Mouse (Mus musculus): ENCODE data around the gene E130218I03Rik. TPM values are rescaled to one million over a fixed set of nuclear protein-coding genes. Genes with fewer than 3 reads are reported as not detected.

Gene E130218I03Rik
- polyA plus RNA-seq (2021; fragmentation: Nextera tagmentation) = 0.35 and 0.53 TPM in 2 replicates
- long read RNA-seq, experiment 1 = 0 reads
- long read RNA-seq, experiment 2 = 0 reads

GRCm38 (mm10) chr4:134243516-134244250 lies at the start of gene E130218I03Rik:
Gene E130218I03Rik, plus strand, starts transcription at chr4:134243662.

GRCm38 (mm10) chr4:134202904-134203303 lies 40.6 kb upstream of the E130218I03Rik start, which contains the start of gene Gm7534:
Gene Gm7534, minus strand, starts transcription at chr4:134203004.

GRCm38 (mm10) chr4:134227194-134227593 lies 16.3 kb upstream of the E130218I03Rik start, which contains the start of gene Catsper4:
Gene Catsper4, minus strand, starts transcription at chr4:134227383.

GRCm38 (mm10) chr4:134238279-134238651 lies 5.2 kb upstream of the E130218I03Rik start, which contains the start of gene Cnksr1:
Gene Cnksr1, minus strand, starts transcription at chr4:134238399.

GRCm38 (mm10) chr4:134245148-134245843 lies 1.8 kb downstream of the E130218I03Rik start, which contains the start of gene Zfp593:
Gene Zfp593, minus strand, starts transcription at chr4:134245592.

GRCm38 (mm10) chr4:134246719-134247258 lies 3.3 kb downstream of the E130218I03Rik start, which contains the start of gene Gm30191:
Gene Gm30191, plus strand, starts transcription at chr4:134246935.

GRCm38 (mm10) chr4:134253722-134254324 lies 10.4 kb downstream of the E130218I03Rik start, which contains the start of gene Grrp1:
Gene Grrp1, minus strand, starts transcription at chr4:134254106.

GRCm38 (mm10) chr4:134287575-134288025 lies 44.1 kb downstream of the E130218I03Rik start, which contains the start of gene Pdik1l:
Gene Pdik1l, minus strand, starts transcription at chr4:134287895.

Other genes with a start within 250 kb of the E130218I03Rik start
- gene Dhdds, start 242.7 kb upstream of the E130218I03Rik start, polyA plus RNA-seq (2021; fragmentation: Nextera tagmentation) = 41.2 and 47.7 TPM in 2 replicates
- not detected in 2 replicates for gene Lin28a, start 224.8 kb upstream of the E130218I03Rik start, polyA plus RNA-seq (2021; fragmentation: Nextera tagmentation)
- not detected in 2 replicates for gene Zfp683, start 189.8 kb upstream of the E130218I03Rik start, polyA plus RNA-seq (2021; fragmentation: Nextera tagmentation)
- gene Crybg2, start 182.8 kb upstream of the E130218I03Rik start, polyA plus RNA-seq (2021; fragmentation: Nextera tagmentation) = 1.3 and 2.4 TPM in 2 replicates
- 11.8 and 18.3 TPM in 2 replicates for gene Cd52, start 148.6 kb upstream of the E130218I03Rik start, polyA plus RNA-seq (2021; fragmentation: Nextera tagmentation)
- 9.2 and 13.8 TPM in 2 replicates for gene Ubxn11, start 141.1 kb upstream of the E130218I03Rik start, polyA plus RNA-seq (2021; fragmentation: Nextera tagmentation)
- gene Sh3bgrl3, start 114.9 kb upstream of the E130218I03Rik start, polyA plus RNA-seq (2021; fragmentation: Nextera tagmentation) = 819 and 825 TPM in 2 replicates
- gene Cep85, start 56.5 kb upstream of the E130218I03Rik start, polyA plus RNA-seq (2021; fragmentation: Nextera tagmentation) = 10.9 and 14.8 TPM in 2 replicates
- gene Gm7534, start 40.7 kb upstream of the E130218I03Rik start, polyA plus RNA-seq (2021; fragmentation: Nextera tagmentation) = not detected in 2 replicates
- not detected in 2 replicates for gene Catsper4, start 16.3 kb upstream of the E130218I03Rik start, polyA plus RNA-seq (2021; fragmentation: Nextera tagmentation)
- gene Cnksr1, start 5.3 kb upstream of the E130218I03Rik start, polyA plus RNA-seq (2021; fragmentation: Nextera tagmentation) = 0.19 TPM in 1 of 2 replicates, not detected in the other
- gene Zfp593, start 1.9 kb downstream of the E130218I03Rik start, polyA plus RNA-seq (2021; fragmentation: Nextera tagmentation) = 13.4 and 14.4 TPM in 2 replicates
- gene Gm30191, start 3.3 kb downstream of the E130218I03Rik start, polyA plus RNA-seq (2021; fragmentation: Nextera tagmentation) = 0.33 and 0.40 TPM in 2 replicates
- gene Grrp1, start 10.4 kb downstream of the E130218I03Rik start, polyA plus RNA-seq (2021; fragmentation: Nextera tagmentation) = 4.4 and 5.2 TPM in 2 replicates
- gene Pdik1l, start 44.2 kb downstream of the E130218I03Rik start, polyA plus RNA-seq (2021; fragmentation: Nextera tagmentation) = 9.1 and 11.3 TPM in 2 replicates
- gene Trim63, start 71.5 kb downstream of the E130218I03Rik start, polyA plus RNA-seq (2021; fragmentation: Nextera tagmentation) = not detected in 2 replicates
- 0.45 TPM in 2 replicates for gene Slc30a2, start 99.5 kb downstream of the E130218I03Rik start, polyA plus RNA-seq (2021; fragmentation: Nextera tagmentation)
- gene Extl1, start 140.2 kb downstream of the E130218I03Rik start, polyA plus RNA-seq (2021; fragmentation: Nextera tagmentation) = 21.7 and 23.6 TPM in 2 replicates
- gene Pafah2, start 152.7 kb downstream of the E130218I03Rik start, polyA plus RNA-seq (2021; fragmentation: Nextera tagmentation) = 2.6 and 3.9 TPM in 2 replicates
- 302 and 340 TPM in 2 replicates for gene Stmn1, start 224.7 kb downstream of the E130218I03Rik start, polyA plus RNA-seq (2021; fragmentation: Nextera tagmentation)

Data from layer of hippocampus, adult 6 months (tissue).